Mouse (Mus musculus): Measurements from ENCODE around the gene Rps6ka5. TPM values are rescaled to one million over a fixed set of nuclear protein-coding genes. Genes with fewer than 3 reads are reported as not detected.

Gene Rps6ka5
- polyA plus RNA-seq, 1 experiment from 2014 or later, result 2.2 TPM

GRCm38 (mm10) chr12:100636733-100637132 lies 90.0 kb downstream of the Rps6ka5 start:
- Histone ChIP-seq H3K4me2 (no peak overlapping the region), H3K9ac (no peak overlapping the region), H3K27me3 (replicated peaks) (no peaks in the 10 kb centered on the region), H3K4me1 (peaks cover 15% of the 10 kb centered on the region; the same call in 1 of the 2 replicates), H3K9me3 (replicated peaks) (no peaks in the 10 kb centered on the region), H3K4me3 (no peak overlapping the region), H3K27ac (no peak overlapping the region), H3K36me3 (no peaks in the 10 kb centered on the region)
- no peak for ATAC-seq
- 50% methylated on average over 3 of the region's 3 CpGs for whole genome bisulfite sequencing (ENCODE audit: insufficient replicate concordance)

- no peak overlapping the region for H3K4me3 ChIP-seq
- WGBS (ENCODE audit: insufficient replicate concordance), result 50% methylated on average over 2 of the region's 2 CpGs
Measured at GRCm38 (mm10) chr12:100636299-100636633, 90.5 kb downstream of the Rps6ka5 start.

GRCm38 (mm10) chr12:100635601-100636298 lies 91.0 kb downstream of the Rps6ka5 start:
- 53% methylated on average over 6 of the region's 6 CpGs for WGBS (ENCODE audit: insufficient replicate concordance)
- no peaks in the 10 kb centered on the region for H3K9me3 ChIP-seq (replicated peaks)
- no peak for ATAC-seq

More at GRCm38 (mm10) chr12:100636299-100636633, 90.5 kb downstream of the Rps6ka5 start:
- Histone ChIP-seq H3K9me3 (replicated peaks) (no peaks in the 10 kb centered on the region), H3K4me2 (no peak overlapping the region), H3K27me3 (replicated peaks) (no peaks in the 10 kb centered on the region), H3K36me3 (no peaks in the 10 kb centered on the region), H3K4me1 (peaks cover 15% of the 10 kb centered on the region; the same call in 1 of the 2 replicates), H3K27ac (no peak overlapping the region), H3K9ac (no peak overlapping the region)
- ATAC-seq, result no peak

GRCm38 (mm10) chr12:100633231-100633630 lies 93.6 kb downstream of the Rps6ka5 start:
- no peaks in the 10 kb centered on the region for H3K27me3 ChIP-seq (replicated peaks)
- 71% methylated on average over 3 of the region's 3 CpGs for WGBS (ENCODE audit: insufficient replicate concordance)
- H3K27ac ChIP-seq, result no peak overlapping the region
- no peaks in the 10 kb centered on the region for H3K9me3 ChIP-seq (replicated peaks)
- H3K4me2 ChIP-seq, result no peak overlapping the region
- H3K4me1 ChIP-seq, result peaks cover 12% of the 10 kb centered on the region; the same call in 1 of the 2 replicates
- ATAC-seq, result no peak
- no peak overlapping the region for H3K4me3 ChIP-seq
- no peak overlapping the region for H3K9ac ChIP-seq
- H3K36me3 ChIP-seq, result no peaks in the 10 kb centered on the region

More at GRCm38 (mm10) chr12:100635601-100636298, 91.0 kb downstream of the Rps6ka5 start:
- no peaks in the 10 kb centered on the region for H3K27me3 ChIP-seq (replicated peaks)
- H3K4me3 ChIP-seq, result no peak overlapping the region
- no peak overlapping the region for H3K4me2 ChIP-seq
- no peak overlapping the region for H3K9ac ChIP-seq
- peaks cover 15% of the 10 kb centered on the region; the same call in 1 of the 2 replicates for H3K4me1 ChIP-seq
- no peaks in the 10 kb centered on the region for H3K36me3 ChIP-seq
- H3K27ac ChIP-seq, result no peak overlapping the region

- WGBS (ENCODE audit: insufficient replicate concordance), result 66% methylated on average over 7 of the region's 7 CpGs
- H3K27ac ChIP-seq, result no peak overlapping the region
- no peak for ATAC-seq
- H3K27me3 ChIP-seq (replicated peaks), result no peaks in the 10 kb centered on the region
- no peak overlapping the region for H3K4me3 ChIP-seq
- H3K9me3 ChIP-seq (replicated peaks), result no peaks in the 10 kb centered on the region
- peaks cover 8% of the 10 kb centered on the region; the same call in 1 of the 2 replicates for H3K4me1 ChIP-seq
- no peak overlapping the region for H3K4me2 ChIP-seq
- H3K36me3 ChIP-seq, result no peaks in the 10 kb centered on the region
- H3K9ac ChIP-seq, result no peak overlapping the region
Measured at GRCm38 (mm10) chr12:100631286-100631685, 95.5 kb downstream of the Rps6ka5 start.

GRCm38 (mm10) chr12:100629126-100629920 lies 97.5 kb downstream of the Rps6ka5 start:
- Histone ChIP-seq H3K9me3 (replicated peaks) (no peaks in the 10 kb centered on the region), H3K4me3 (no peak overlapping the region), H3K27me3 (replicated peaks) (no peaks in the 10 kb centered on the region), H3K4me2 (no peak overlapping the region), H3K4me1 (0 out of 2 replicates have a peak, but pooled peaks cover 5% of the 10 kb centered on the region), H3K9ac (no peak overlapping the region), H3K36me3 (no peaks in the 10 kb centered on the region), H3K27ac (no peak overlapping the region)
- 68% methylated on average over 6 of the region's 6 CpGs for WGBS (ENCODE audit: insufficient replicate concordance)
- no peak for ATAC-seq

GRCm38 (mm10) chr12:100626991-100627677 lies 99.6 kb downstream of the Rps6ka5 start:
- Histone ChIP-seq H3K4me1 (no peaks in the 10 kb centered on the region), H3K4me3 (no peak overlapping the region), H3K36me3 (no peaks in the 10 kb centered on the region), H3K27me3 (replicated peaks) (no peaks in the 10 kb centered on the region), H3K27ac (no peak overlapping the region), H3K9ac (no peak overlapping the region), H3K9me3 (replicated peaks) (no peaks in the 10 kb centered on the region), H3K4me2 (no peak overlapping the region)
- ATAC-seq, result no peak
- WGBS (ENCODE audit: insufficient replicate concordance), result 18% methylated on average over 1 of the region's 1 CpGs

GRCm38 (mm10) chr12:100626273-100626990 lies 100.4 kb downstream of the Rps6ka5 start:
- Histone ChIP-seq H3K9me3 (replicated peaks) (no peaks in the 10 kb centered on the region), H3K4me3 (no peak overlapping the region), H3K36me3 (no peaks in the 10 kb centered on the region), H3K27me3 (replicated peaks) (no peaks in the 10 kb centered on the region), H3K4me1 (no peaks in the 10 kb centered on the region), H3K9ac (no peak overlapping the region), H3K4me2 (no peak overlapping the region), H3K27ac (no peak overlapping the region)
- whole genome bisulfite sequencing (ENCODE audit: insufficient replicate concordance), result 52% methylated on average over 4 of the region's 4 CpGs
- ATAC-seq, result no peak

- WGBS (ENCODE audit: insufficient replicate concordance), result 58% methylated on average over 3 of the region's 3 CpGs
- no peak overlapping the region for H3K9ac ChIP-seq
- no peak for ATAC-seq
- H3K27ac ChIP-seq, result no peak overlapping the region
- no peaks in the 10 kb centered on the region for H3K36me3 ChIP-seq
- no peaks in the 10 kb centered on the region for H3K4me1 ChIP-seq
- no peak overlapping the region for H3K4me3 ChIP-seq
- H3K4me2 ChIP-seq, result no peak overlapping the region
- H3K9me3 ChIP-seq (replicated peaks), result no peaks in the 10 kb centered on the region
- no peaks in the 10 kb centered on the region for H3K27me3 ChIP-seq (replicated peaks)
Measured at GRCm38 (mm10) chr12:100624854-100625447, 101.8 kb downstream of the Rps6ka5 start.

- H3K4me3 ChIP-seq, result no peak overlapping the region
- 0 out of 2 replicates have a peak, but pooled peaks cover 4% of the 10 kb centered on the region for H3K4me1 ChIP-seq
- no peak overlapping the region for H3K27ac ChIP-seq
- no peak overlapping the region for H3K4me2 ChIP-seq
- no peaks in the 10 kb centered on the region for H3K27me3 ChIP-seq (replicated peaks)
- no peaks in the 10 kb centered on the region for H3K9me3 ChIP-seq (replicated peaks)
- WGBS (ENCODE audit: insufficient replicate concordance), result 10% methylated on average over 2 of the region's 2 CpGs
- H3K9ac ChIP-seq, result no peak overlapping the region
- no peaks in the 10 kb centered on the region for H3K36me3 ChIP-seq
- no peak for ATAC-seq
Measured at GRCm38 (mm10) chr12:100615251-100615650, 111.5 kb downstream of the Rps6ka5 start.

- no peaks in the 10 kb centered on the region for H3K36me3 ChIP-seq
- H3K4me3 ChIP-seq, result no peak overlapping the region
Measured at GRCm38 (mm10) chr12:100613878-100614277, 112.9 kb downstream of the Rps6ka5 start.

More at GRCm38 (mm10) chr12:100613878-100614277, 112.9 kb downstream of the Rps6ka5 start:
- whole genome bisulfite sequencing (ENCODE audit: insufficient replicate concordance), result 77% methylated on average over 2 of the region's 2 CpGs
- Histone ChIP-seq H3K27me3 (replicated peaks) (no peaks in the 10 kb centered on the region), H3K4me2 (no peak overlapping the region), H3K4me1 (0 out of 2 replicates have a peak, but pooled peaks cover 7% of the 10 kb centered on the region), H3K27ac (no peak overlapping the region), H3K9ac (no peak overlapping the region), H3K9me3 (replicated peaks) (no peaks in the 10 kb centered on the region)
- ATAC-seq, result no peak

Data from liver, embryonic 12.5 days (tissue).